Mouse (Mus musculus): ENCODE results near the gene Ager. TPM values are rescaled to one million over a fixed set of nuclear protein-coding genes. Genes with fewer than 3 reads are reported as not detected.
A peak's percentile ranks its signal among the peaks of the same experiment; 100 is the strongest.

The Ager gene
- polyA plus RNA-seq, 1 experiment: 2.1 TPM

DNA sequence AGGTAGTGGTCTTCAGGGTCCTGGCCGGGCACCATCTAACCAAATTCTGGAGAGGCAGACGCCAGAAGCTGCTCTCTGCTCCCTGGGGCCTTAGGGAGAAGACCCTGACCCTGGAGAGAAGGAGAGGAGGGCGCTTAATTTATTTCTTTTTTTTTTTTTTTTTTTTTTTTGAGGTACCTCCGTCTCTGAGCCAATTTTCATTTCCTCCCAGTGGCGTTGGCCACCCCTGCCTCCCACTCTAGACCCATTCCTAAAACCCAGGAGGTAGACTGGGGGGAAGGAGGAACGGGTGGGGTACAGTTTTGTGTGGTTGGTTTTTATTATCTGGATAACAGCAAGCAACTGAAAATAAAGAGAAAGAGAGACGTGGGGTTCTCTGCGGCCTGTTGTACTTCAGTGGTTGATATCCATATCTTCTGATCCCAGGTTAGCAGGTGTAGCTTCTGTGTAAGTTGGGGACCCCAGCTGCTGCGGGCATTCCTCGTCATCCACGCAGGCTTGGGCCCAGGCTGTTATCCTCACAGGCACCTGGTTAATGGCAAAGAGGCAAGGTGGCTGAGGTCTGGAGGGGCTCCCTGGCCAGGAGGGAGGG, 15.5 kb downstream of the Ager start:
- no peak for DNase-seq
- WGBS: 79% methylated on average over 11 of the region's 11 CpGs
- Histone ChIP-seq H3K4me3 (ENCODE audit: insufficient read depth, low read depth, low read length) (no peak overlapping the region), H3K36me3 (ENCODE audit: control insufficient read depth, insufficient read depth, low read length) (no peaks in the 10 kb centered on the region; the same call in 1 of the 2 replicates), H3K4me1 (ENCODE audit: control insufficient read depth, insufficient read depth, low read length) (peaks cover 8% of the 10 kb centered on the region), H3K27ac (ENCODE audit: insufficient read depth, low read depth, low read length) (no peak overlapping the region), H3K27me3 (replicated peaks; ENCODE audit: control insufficient read depth, insufficient read depth, low read length) (no peaks in the 10 kb centered on the region)
- TF ChIP-seq CTCF (conservative IDR thresholded peaks at IDR 0.05; ENCODE audit: insufficient read depth, insufficient read length, low read depth, low read length) (no peak), POLR2A (IDR thresholded peaks at IDR 0.05; ENCODE audit: low read depth, low read length) (no peak)

DNA sequence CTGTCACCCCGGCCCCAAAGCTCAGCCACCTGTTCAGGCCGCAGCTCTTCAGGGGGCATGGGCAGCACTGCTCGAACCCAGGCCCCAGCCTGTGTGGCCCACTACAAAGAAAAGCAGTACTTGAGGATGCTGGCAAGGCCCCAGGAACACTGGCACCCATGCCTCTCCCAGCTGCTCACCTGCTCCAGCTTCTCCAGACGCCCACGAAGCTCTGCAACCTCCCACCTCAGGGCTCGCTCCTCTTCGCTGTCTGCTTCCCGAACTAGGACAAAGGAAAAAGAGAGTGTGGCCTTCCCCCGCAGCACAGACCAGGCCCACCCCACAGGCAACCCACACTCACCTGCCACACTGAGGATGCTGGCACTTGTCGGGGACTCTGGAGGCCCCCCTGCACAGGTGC, 16.2 kb downstream of the Ager start:
- Histone ChIP-seq H3K4me1 (ENCODE audit: control insufficient read depth, insufficient read depth, low read length) (peaks cover 3% of the 10 kb centered on the region; the same call in 1 of the 2 replicates), H3K27me3 (replicated peaks; ENCODE audit: control insufficient read depth, insufficient read depth, low read length) (no peaks in the 10 kb centered on the region), H3K4me3 (ENCODE audit: insufficient read depth, low read depth, low read length) (no peak overlapping the region), H3K27ac (ENCODE audit: insufficient read depth, low read depth, low read length) (no peak overlapping the region), H3K36me3 (ENCODE audit: control insufficient read depth, insufficient read depth, low read length) (no peaks in the 10 kb centered on the region; the same call in 1 of the 2 replicates)
- no peak for DNase-seq
- TF ChIP-seq POLR2A (IDR thresholded peaks at IDR 0.05; ENCODE audit: low read depth, low read length) (no peak), CTCF (conservative IDR thresholded peaks at IDR 0.05; ENCODE audit: insufficient read depth, insufficient read length, low read depth, low read length) (no peak)
- 86% methylated on average over 10 of the region's 10 CpGs for WGBS

DNA sequence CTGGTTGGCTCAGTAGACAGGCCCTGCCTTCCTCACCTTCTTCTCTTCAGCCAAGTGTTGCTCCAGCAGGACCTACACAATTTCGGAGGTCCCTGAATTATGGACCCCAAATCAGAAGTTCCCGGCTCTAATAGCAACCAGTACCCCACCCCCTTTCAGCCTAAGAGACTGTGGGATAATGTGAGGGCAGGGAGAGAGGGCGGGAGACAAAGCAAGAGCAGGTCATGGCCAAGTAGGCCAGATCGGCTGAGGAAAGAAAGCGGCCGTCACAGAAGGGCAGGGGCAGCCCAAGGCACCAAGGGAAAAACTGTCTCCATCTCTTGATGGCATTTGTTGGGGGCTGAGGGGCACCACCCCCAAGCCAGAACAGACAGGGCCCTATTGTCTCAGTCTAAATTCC, 18.2 kb downstream of the Ager start, which contains the start of gene Egfl8:
Gene Egfl8, minus strand, starts transcription at position 101 of the 400 bp plus-strand sequence.
- Histone ChIP-seq H3K27ac (ENCODE audit: insufficient read depth, low read depth, low read length) (peak within 1 kb of the TSS; percentile 27; the same call in 1 of the 2 replicates), H3K36me3 (ENCODE audit: control insufficient read depth, insufficient read depth, low read length) (no peaks in the 10 kb centered on the region; the same call in 1 of the 2 replicates), H3K4me1 (ENCODE audit: control insufficient read depth, insufficient read depth, low read length) (no peaks in the 10 kb centered on the region), H3K27me3 (replicated peaks; ENCODE audit: control insufficient read depth, insufficient read depth, low read length) (no peaks in the 10 kb centered on the region), H3K4me3 (ENCODE audit: insufficient read depth, low read depth, low read length) (no peak within 1 kb of the TSS)
- TF ChIP-seq CTCF (conservative IDR thresholded peaks at IDR 0.05; ENCODE audit: insufficient read depth, insufficient read length, low read depth, low read length) (no peak), POLR2A (IDR thresholded peaks at IDR 0.05; ENCODE audit: low read depth, low read length) (no peak)
- no peak for DNase-seq
- WGBS: 67% methylated on average over 6 of the region's 6 CpGs

DNA sequence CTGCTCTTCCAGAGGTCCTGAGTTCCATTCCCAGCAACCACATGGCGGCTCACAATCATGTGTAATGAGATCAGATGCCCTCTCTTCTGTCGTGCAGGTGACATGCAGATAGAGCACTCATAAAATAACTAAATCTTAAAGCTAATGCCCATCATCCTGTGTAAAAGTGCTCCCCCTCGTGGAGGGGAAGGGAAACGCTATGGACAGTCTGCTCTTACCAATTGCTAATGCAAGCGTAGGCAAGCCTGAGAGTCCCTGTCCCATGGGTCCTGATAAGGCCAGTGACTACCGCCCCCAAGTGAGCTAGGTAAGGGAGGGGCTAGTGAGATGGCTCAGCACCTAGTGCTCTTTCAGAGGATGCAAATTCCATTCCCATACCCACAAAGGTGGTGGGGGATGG, 21.3 kb downstream of the Ager start:
- 17% methylated on average over 6 of the region's 6 CpGs for WGBS
- DNase-seq: peak; percentile 84
- Histone ChIP-seq H3K4me3 (ENCODE audit: insufficient read depth, low read depth, low read length) (no peak overlapping the region), H3K4me1 (ENCODE audit: control insufficient read depth, insufficient read depth, low read length) (no peaks in the 10 kb centered on the region), H3K27me3 (replicated peaks; ENCODE audit: control insufficient read depth, insufficient read depth, low read length) (no peaks in the 10 kb centered on the region), H3K36me3 (ENCODE audit: control insufficient read depth, insufficient read depth, low read length) (peaks cover 5% of the 10 kb centered on the region; the same call in 1 of the 2 replicates), H3K27ac (ENCODE audit: insufficient read depth, low read depth, low read length) (no peak overlapping the region)
- TF ChIP-seq CTCF (conservative IDR thresholded peaks at IDR 0.05; ENCODE audit: insufficient read depth, insufficient read length, low read depth, low read length): peak; percentile 88
- TF ChIP-seq POLR2A (IDR thresholded peaks at IDR 0.05; ENCODE audit: low read depth, low read length): no peak

DNA sequence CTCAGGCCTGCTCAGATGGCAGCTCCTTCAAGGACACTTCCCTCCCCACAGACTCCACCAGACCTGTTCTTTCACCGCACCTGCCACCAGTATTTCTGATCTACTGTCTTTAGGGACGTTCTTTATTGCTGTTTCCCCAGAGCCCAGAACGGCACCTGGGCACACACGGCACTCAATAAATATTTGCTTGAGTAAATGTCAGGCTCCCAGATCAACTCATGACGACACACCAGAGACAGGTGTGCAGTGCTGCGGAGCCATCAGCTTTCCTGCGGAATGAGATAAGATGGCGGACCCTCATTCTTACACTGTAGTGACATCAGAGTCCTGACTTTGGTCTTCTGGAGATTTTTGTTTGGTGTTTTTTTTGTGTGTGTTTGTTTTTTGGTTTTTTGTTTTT, 23.3 kb downstream of the Ager start:
- no peak for TF ChIP-seq CTCF (conservative IDR thresholded peaks at IDR 0.05; ENCODE audit: insufficient read depth, insufficient read length, low read depth, low read length)
- TF ChIP-seq POLR2A (IDR thresholded peaks at IDR 0.05; ENCODE audit: low read depth, low read length): no peak
- no peak for DNase-seq
- Histone ChIP-seq H3K4me3 (ENCODE audit: insufficient read depth, low read depth, low read length) (no peak overlapping the region), H3K27me3 (replicated peaks; ENCODE audit: control insufficient read depth, insufficient read depth, low read length) (no peaks in the 10 kb centered on the region), H3K27ac (ENCODE audit: insufficient read depth, low read depth, low read length) (no peak overlapping the region), H3K4me1 (ENCODE audit: control insufficient read depth, insufficient read depth, low read length) (peaks cover 3% of the 10 kb centered on the region; the same call in 1 of the 2 replicates), H3K36me3 (ENCODE audit: control insufficient read depth, insufficient read depth, low read length) (peaks cover 7% of the 10 kb centered on the region)
- WGBS: 82% methylated on average over 8 of the region's 8 CpGs

DNA sequence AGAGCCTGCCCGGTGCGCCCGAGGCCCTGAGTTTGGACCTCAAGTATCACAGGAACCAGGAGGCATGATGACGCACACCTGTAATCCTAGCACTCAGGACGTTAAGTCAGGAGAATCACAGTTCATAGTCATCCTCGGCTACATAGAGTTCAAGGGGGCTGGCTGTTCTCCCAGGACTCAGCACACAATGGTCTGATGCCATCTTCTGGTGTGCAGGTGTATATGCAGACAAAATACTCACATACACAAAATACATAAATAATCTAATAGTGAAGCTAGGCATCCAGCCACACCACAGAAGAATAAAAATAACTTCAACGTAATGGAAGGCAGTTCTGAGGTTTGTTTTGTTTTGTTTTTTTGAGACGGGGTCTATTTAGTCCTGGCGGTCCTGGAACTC, 25.5 kb downstream of the Ager start:
- H3K27ac ChIP-seq (ENCODE audit: insufficient read depth, low read depth, low read length): no peak overlapping the region
- H3K36me3 ChIP-seq (ENCODE audit: control insufficient read depth, insufficient read depth, low read length): peaks cover 7% of the 10 kb centered on the region
- no peak for DNase-seq
- no peak overlapping the region for H3K4me3 ChIP-seq (ENCODE audit: insufficient read depth, low read depth, low read length)
- peaks cover 6% of the 10 kb centered on the region; the same call in 1 of the 2 replicates for H3K4me1 ChIP-seq (ENCODE audit: control insufficient read depth, insufficient read depth, low read length)
- no peaks in the 10 kb centered on the region for H3K27me3 ChIP-seq (replicated peaks; ENCODE audit: control insufficient read depth, insufficient read depth, low read length)
- WGBS: 75% methylated on average over 9 of the region's 9 CpGs
- no peak for TF ChIP-seq POLR2A (IDR thresholded peaks at IDR 0.05; ENCODE audit: low read depth, low read length)
- TF ChIP-seq CTCF (conservative IDR thresholded peaks at IDR 0.05; ENCODE audit: insufficient read depth, insufficient read length, low read depth, low read length): 0 out of 2 replicates have a peak, but pooled peaks have one; percentile 18

DNA sequence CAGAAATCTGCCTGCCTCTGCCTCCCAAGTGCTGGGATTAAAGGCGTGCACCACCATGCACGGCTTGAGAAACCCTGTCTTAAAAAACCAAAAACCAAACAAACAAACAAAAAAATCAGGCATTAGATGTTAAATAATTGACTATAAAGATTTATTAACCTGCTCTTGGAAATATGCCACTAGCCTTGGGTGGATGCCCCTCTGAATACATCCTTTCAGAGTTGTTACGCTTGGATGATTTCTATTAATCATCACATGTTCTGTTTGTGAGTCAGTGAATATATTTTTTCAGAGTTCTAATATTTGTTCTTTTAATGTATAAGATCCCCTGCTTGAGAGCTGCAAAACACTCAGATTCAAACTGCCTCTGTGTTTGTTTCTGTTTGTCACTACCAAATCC, 27.3 kb downstream of the Ager start:
- 46% methylated on average over 3 of the region's 3 CpGs for WGBS
- Histone ChIP-seq H3K27me3 (replicated peaks; ENCODE audit: control insufficient read depth, insufficient read depth, low read length) (no peaks in the 10 kb centered on the region), H3K36me3 (ENCODE audit: control insufficient read depth, insufficient read depth, low read length) (peaks cover 7% of the 10 kb centered on the region)

More for the DNA sequence above, 27.3 kb downstream of the Ager start:
- Histone ChIP-seq H3K4me3 (ENCODE audit: insufficient read depth, low read depth, low read length) (no peak overlapping the region), H3K4me1 (ENCODE audit: control insufficient read depth, insufficient read depth, low read length) (peaks cover 10% of the 10 kb centered on the region; the same call in 1 of the 2 replicates), H3K27ac (ENCODE audit: insufficient read depth, low read depth, low read length) (peak overlapping the region; percentile 79; the same call in 1 of the 2 replicates)
- TF ChIP-seq POLR2A (IDR thresholded peaks at IDR 0.05; ENCODE audit: low read depth, low read length) (no peak), CTCF (conservative IDR thresholded peaks at IDR 0.05; ENCODE audit: insufficient read depth, insufficient read length, low read depth, low read length) (no peak)
- DNase-seq: peak; percentile 80
